Mouse (Mus musculus) ES-Bruce4 (cell line): ENCODE results near the gene Tex9.

Source experiments
- CTCF ChIP-seq: IDR thresholded peaks from one replicate; pipeline ENCODE4 v1.8.1; 2011; ENCODE audit warnings: low read depth, low read length
- POLR2A ChIP-seq: IDR thresholded peaks from one replicate; pipeline ENCODE4 v1.8.1; 2011; ENCODE audit warnings: low read length; ENCODE audit not compliant: insufficient read depth

DNA sequence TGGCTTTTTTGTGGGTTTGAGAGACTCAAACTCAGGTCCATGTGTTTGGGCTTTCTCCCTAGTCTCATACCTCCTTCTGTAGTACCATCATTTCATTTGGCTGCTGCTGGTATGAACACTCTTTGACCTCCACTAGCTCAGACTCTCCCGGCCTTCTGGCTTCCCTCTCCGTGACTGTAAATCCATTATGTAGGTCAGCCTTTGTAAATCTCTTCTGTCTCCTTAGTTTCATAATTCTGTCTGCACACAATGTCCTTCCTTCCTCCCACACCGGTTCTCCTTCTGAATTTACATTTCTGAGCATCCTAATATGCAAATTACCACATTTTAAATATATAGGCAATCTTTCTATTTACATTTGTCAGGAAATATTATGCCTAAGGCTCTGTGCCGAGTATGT is 64.2 kb downstream of the Tex9 start:
- TF ChIP-seq POLR2A, result no peak
- TF ChIP-seq CTCF, result no peak
